Mouse (Mus musculus) urinary bladder, postnatal 10 days (tissue): ENCODE measurements around the gene Tmem53.
"Not testable (repeated sequence)": the region's sequence is repeated elsewhere in the genome, so short reads cannot be mapped to it uniquely, and the experiment has no call there.

Source experiments
- DNase-seq: peaks from one replicate; pipeline ENCODE4 v3.0.0; 2022; ENCODE audit warnings: low spot score

Gene Tmem53

GRCm38 (mm10) chr4:117252351-117252750, 600 bp downstream of the Tmem53 start:
- DNase-seq, result no peak

- DNase-seq, result no peak
Measured at GRCm38 (mm10) chr4:117252755-117253154, 1.0 kb downstream of the Tmem53 start.

GRCm38 (mm10) chr4:117253218-117254016, 1.7 kb downstream of the Tmem53 start:
- no peak for DNase-seq

GRCm38 (mm10) chr4:117254017-117254627, 2.4 kb downstream of the Tmem53 start:
- DNase-seq, result no peak

- no peak for DNase-seq
Measured at GRCm38 (mm10) chr4:117254672-117255071, 2.9 kb downstream of the Tmem53 start.

- not testable (repeated sequence) for DNase-seq
Measured at GRCm38 (mm10) chr4:117259909-117260308, 8.2 kb downstream of the Tmem53 start.

GRCm38 (mm10) chr4:117261222-117261621, 9.5 kb downstream of the Tmem53 start:
- DNase-seq, result no peak

- DNase-seq, result no peak
Measured at GRCm38 (mm10) chr4:117262101-117262913, 10.6 kb downstream of the Tmem53 start.

GRCm38 (mm10) chr4:117262987-117263386, 11.2 kb downstream of the Tmem53 start:
- no peak for DNase-seq

GRCm38 (mm10) chr4:117267284-117267683, 15.5 kb downstream of the Tmem53 start:
- no peak for DNase-seq

- no peak for DNase-seq
Measured at GRCm38 (mm10) chr4:117267831-117268437, 16.2 kb downstream of the Tmem53 start.

GRCm38 (mm10) chr4:117270278-117270677, 18.5 kb downstream of the Tmem53 start:
- no peak for DNase-seq

GRCm38 (mm10) chr4:117272459-117272858, 20.7 kb downstream of the Tmem53 start:
- DNase-seq, result no peak

GRCm38 (mm10) chr4:117274720-117275119, 23.0 kb downstream of the Tmem53 start:
- no peak for DNase-seq

GRCm38 (mm10) chr4:117276281-117276711, 24.5 kb downstream of the Tmem53 start:
- DNase-seq, result no peak

- DNase-seq, result no peak
Measured at GRCm38 (mm10) chr4:117277021-117277420, 25.3 kb downstream of the Tmem53 start.

GRCm38 (mm10) chr4:117277687-117278086, 25.9 kb downstream of the Tmem53 start:
- DNase-seq, result no peak

GRCm38 (mm10) chr4:117278381-117279252, 26.9 kb downstream of the Tmem53 start:
- DNase-seq, result no peak

- DNase-seq, result no peak
Measured at GRCm38 (mm10) chr4:117279253-117279642, 27.5 kb downstream of the Tmem53 start.

- no peak for DNase-seq
Measured at GRCm38 (mm10) chr4:117280397-117280930, 28.7 kb downstream of the Tmem53 start.
